Mouse (Mus musculus) liver, embryonic 14.5 days (tissue): ENCODE data around the gene Ankrd12. TPM values are rescaled to one million over a fixed set of nuclear protein-coding genes. Genes with fewer than 3 reads are reported as not detected.

Experiments used
- ATAC-seq: fragments of 200-750 bp; cut with Nextera tagmentation; 2 replicates; pipeline ENCODE4 v1.8.0; 2017; ENCODE audit warnings: moderate number of reproducible peaks, mild to moderate bottlenecking, moderate library complexity; ENCODE audit not compliant: insufficient read depth
- DNase-seq, 3 experiments: peaks; one replicate each; pipeline ENCODE4 v3.0.0-alpha.2; 2012 to 2013; ENCODE audit warnings: low read depth in 3 of 3, low spot score in 3 of 3
- H3K27ac ChIP-seq: fragments of 300-500 bp; sonication (generic); 2 replicates; pipeline ENCODE4 v1.5.1; 2014; ENCODE audit warnings: moderate library complexity, mild to moderate bottlenecking, control low read depth, inconsistent platforms
- H3K27me3 ChIP-seq: fragments of 300-500 bp; sonication (generic); 2 replicates; pipeline ENCODE4 v1.6.1; 2014; ENCODE audit warnings: mild to moderate bottlenecking, low read length, moderate library complexity; ENCODE audit not compliant: control insufficient read depth, insufficient read depth
- H3K36me3 ChIP-seq: fragments of 300-500 bp; sonication (generic); replicated peaks from 2 replicates; pipeline ENCODE4 v1.6.1; 2014; ENCODE audit warnings: low read depth; ENCODE audit not compliant: control insufficient read depth, insufficient read depth
- H3K4me1 ChIP-seq, 2 experiments: fragments of 200-500 bp in 1 of 2; fragments of 300-500 bp in 1 of 2; sonication (generic) in 1 of 2; replicated peaks; 2 replicates each; pipeline ENCODE4 v1.6.1; 2012 to 2014; ENCODE audit warnings: antibody characterized with exemption in 1 of 2, inconsistent platforms in 1 of 2, low read length in 1 of 2; ENCODE audit not compliant: control insufficient read depth in 2 of 2, insufficient read depth in 2 of 2
- H3K4me2 ChIP-seq: fragments of 300-500 bp; sonication (generic); 2 replicates; pipeline ENCODE4 v1.6.1; 2014; ENCODE audit warnings: low read depth, mild to moderate bottlenecking, control low read depth, moderate library complexity
- H3K4me3 ChIP-seq, 2 experiments: fragments of 200-500 bp in 1 of 2; fragments of 300-500 bp in 1 of 2; sonication (generic) in 1 of 2; 2 replicates each; pipeline ENCODE4 v1.5.1; 2012 to 2014; ENCODE audit warnings: low read depth in 2 of 2, low read length in 2 of 2, mild to moderate bottlenecking in 2 of 2, control low read depth in 1 of 2, inconsistent platforms in 1 of 2, moderate library complexity in 1 of 2; ENCODE audit not compliant: insufficient read depth in 1 of 2
- H3K9ac ChIP-seq: fragments of 300-500 bp; sonication (generic); replicated peaks from 2 replicates; pipeline ENCODE4 v1.6.1; 2014; ENCODE audit warnings: mild to moderate bottlenecking, control low read depth, moderate library complexity
- H3K9me3 ChIP-seq: fragments of 300-500 bp; sonication (generic); 2 replicates; pipeline ENCODE4 v1.6.1; 2016; ENCODE audit warnings: low read length, mixed read lengths; ENCODE audit not compliant: control insufficient read depth
- CTCF ChIP-seq: IDR thresholded peaks from 2 replicates; pipeline ENCODE4 v1.5.1; 2016; ENCODE audit warnings: antibody characterized with exemption, low read depth, control low read depth
- EP300 ChIP-seq: IDR thresholded peaks from 2 replicates; pipeline ENCODE4 v1.6.1; 2016; ENCODE audit warnings: antibody characterized with exemption, low read depth
- WGBS: fragments of 180-500 bp; shearing (Covaris S2); extraction: QIAGEN DNeasy Blood & Tissue Kit; methylation state at CpG from one replicate; pipeline ENCODE4 v1.1.7; 2014; ENCODE audit not compliant: insufficient replicate concordance; 5-methylcytosine and 5-hydroxymethylcytosine counted together
- polyA plus RNA-seq, 2 experiments: library from polyadenylated mRNA; depleted of rRNA in 1 of 2; stranded (reverse) in 1 of 2; unstranded in 1 of 2; fragments of >200 nt; fragmentation: Nextera tagmentation in 1 of 2; extraction: Ambion mirVana in 1 of 2; gene quantifications; 2 replicates each; pipeline versions ENCODE4 v1.2.1 to v1.2.3; 2012 to 2014

Gene Ankrd12
- polyA plus RNA-seq, 2 experiments, result 2.7 to 6.2 TPM

- H3K4me1 ChIP-seq, result peaks cover 16 to 19% of the 10 kb centered on the region in 2 experiments
- TF ChIP-seq EP300, result no peak
- no peak overlapping the region for H3K4me2 ChIP-seq
- DNase-seq (no peak), ATAC-seq (no peak)
- no peak overlapping the region for H3K4me3 ChIP-seq
- H3K9me3 ChIP-seq, result no peaks in the 10 kb centered on the region
- no peak overlapping the region for H3K27ac ChIP-seq
- H3K9ac ChIP-seq, result no peak overlapping the region
- 63% methylated on average over 4 of the region's 4 CpGs for WGBS
- no peaks in the 10 kb centered on the region for H3K27me3 ChIP-seq
- H3K36me3 ChIP-seq, result no peaks in the 10 kb centered on the region
Measured at GRCm38 (mm10) chr17:66108198-66108597, 31.3 kb upstream of the Ankrd12 start.

- TF ChIP-seq EP300 (no peak), CTCF (no peak)
Measured at GRCm38 (mm10) chr17:66107466-66107865, 30.6 kb upstream of the Ankrd12 start.

GRCm38 (mm10) chr17:66106601-66107267 lies 29.8 kb upstream of the Ankrd12 start:
- Histone ChIP-seq H3K4me1 (peaks cover 11 to 13% of the 10 kb centered on the region in 2 experiments), H3K27ac (no peak overlapping the region), H3K4me2 (no peak overlapping the region), H3K4me3 (no peak overlapping the region), H3K9me3 (no peaks in the 10 kb centered on the region), H3K9ac (no peak overlapping the region), H3K36me3 (no peaks in the 10 kb centered on the region), H3K27me3 (no peaks in the 10 kb centered on the region)
- 47% methylated on average over 10 of the region's 10 CpGs for WGBS
- TF ChIP-seq EP300 (no peak), CTCF (peak; percentile 90)
- no peak for ATAC-seq
- peak in 2 of 3 experiments; percentile 47 to 50 for DNase-seq

More at GRCm38 (mm10) chr17:66107466-66107865, 30.6 kb upstream of the Ankrd12 start:
- DNase-seq (no peak), ATAC-seq (no peak)
- Histone ChIP-seq H3K4me1 (peaks cover 13 to 16% of the 10 kb centered on the region in 2 experiments), H3K4me3 (no peak overlapping the region), H3K9ac (no peak overlapping the region), H3K27me3 (no peaks in the 10 kb centered on the region), H3K4me2 (no peak overlapping the region), H3K27ac (no peak overlapping the region), H3K9me3 (no peaks in the 10 kb centered on the region), H3K36me3 (no peaks in the 10 kb centered on the region)
- WGBS, result 62% methylated on average over 8 of the region's 8 CpGs

- Histone ChIP-seq H3K27ac (no peak overlapping the region), H3K4me1 (peaks cover 5 to 11% of the 10 kb centered on the region in 2 experiments), H3K27me3 (no peaks in the 10 kb centered on the region), H3K36me3 (no peaks in the 10 kb centered on the region), H3K4me2 (no peak overlapping the region), H3K9ac (no peak overlapping the region), H3K4me3 (no peak overlapping the region), H3K9me3 (no peaks in the 10 kb centered on the region)
- ATAC-seq, result no peak
- no peak for DNase-seq
- TF ChIP-seq EP300 (no peak), CTCF (no peak)
- 64% methylated on average over 7 of the region's 7 CpGs for WGBS
Measured at GRCm38 (mm10) chr17:66104076-66104475, 27.2 kb upstream of the Ankrd12 start.

GRCm38 (mm10) chr17:66101380-66102330 lies 24.8 kb upstream of the Ankrd12 start, which contains the start of gene Ndufv2:
Ndufv2 (minus strand) TSS chr17:66101559.
- Histone ChIP-seq H3K27me3 (no peaks in the 10 kb centered on the region), H3K4me2 (peak within 1 kb of the TSS; percentile 91), H3K27ac (peak within 1 kb of the TSS; percentile 90), H3K4me1 (peaks cover 5 to 11% of the 10 kb centered on the region in 2 experiments), H3K9me3 (no peaks in the 10 kb centered on the region), H3K4me3 (peak within 1 kb of the TSS; percentile 85 to 99), H3K9ac (peak within 1 kb of the TSS; percentile 99), H3K36me3 (no peaks in the 10 kb centered on the region)
- ATAC-seq, result peak; percentile 98
- TF ChIP-seq EP300 (no peak), CTCF (peak; percentile 84)
- under 1% methylated on average over 67 of the region's 67 CpGs for WGBS
- DNase-seq, result peak; percentile 94 to 95 (median 95)
